Mouse (Mus musculus) heart, postnatal 0 days (tissue): ENCODE measurements around the gene Exph5.

Experiments
- CTCF ChIP-seq: IDR thresholded peaks from 2 replicates; pipeline ENCODE4 v1.5.1; 2016; ENCODE audit warnings: antibody characterized with exemption, control low read depth, low read depth
- EP300 ChIP-seq: IDR thresholded peaks from 2 replicates; pipeline ENCODE4 v1.6.1; 2016; ENCODE audit warnings: antibody characterized with exemption, low read depth

DNA sequence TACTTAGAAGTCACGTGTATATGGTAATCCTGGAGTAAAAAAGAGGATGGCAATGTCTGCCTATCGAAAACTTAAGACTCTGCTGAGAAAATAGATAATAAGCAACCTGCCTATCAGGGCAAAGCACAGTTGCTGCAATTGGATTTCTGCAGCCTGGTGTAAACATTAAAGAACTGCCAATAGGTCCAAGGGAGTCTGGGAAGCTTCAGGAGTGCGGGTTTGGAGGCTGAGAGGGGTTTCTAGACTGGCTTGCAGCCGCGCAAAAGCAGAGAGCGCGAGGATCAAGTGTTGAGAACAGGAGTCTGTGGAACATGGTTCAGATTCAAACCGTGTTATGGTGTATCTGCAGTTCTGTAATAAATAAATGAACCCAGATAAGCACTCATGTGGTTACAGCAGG lies 83.4 kb downstream of the Exph5 start:
- TF ChIP-seq CTCF (no peak), EP300 (no peak)
